Mouse (Mus musculus) liver, adult 2 months (tissue): ENCODE data around the gene Tbc1d8b.

ENCODE experiments used
- CTCF ChIP-seq: fragments of 200-500 bp; IDR thresholded peaks from 2 replicates; pipeline ENCODE4 v1.5.1; 2011; ENCODE audit warnings: low read depth, low read length, control low read depth
- POLR2A ChIP-seq: fragments of 200-500 bp; IDR thresholded peaks from 2 replicates; pipeline ENCODE4 v1.6.1; 2011; ENCODE audit warnings: low read length, control low read depth; ENCODE audit not compliant: insufficient read depth; ENCODE audit errors: extremely low read depth

- TF ChIP-seq POLR2A, result no peak
- no peak for TF ChIP-seq CTCF
Measured at GRCm38 (mm10) chrX:139653292-139653691, 31.5 kb upstream of the Tbc1d8b start.
